Mouse (Mus musculus): ENCODE data around the gene Lgr4. TPM values are rescaled to one million over a fixed set of nuclear protein-coding genes. Genes with fewer than 3 reads are reported as not detected.

Lgr4 gene
- polyA plus RNA-seq, 1 experiment from 2014 or later = 18.2 TPM

Other genes starting within 250 kb of the Lgr4 start
- 1.9 and 2.7 TPM in 2 replicates for gene Bdnf, start 242.9 kb upstream of the Lgr4 start, polyA plus RNA-seq (2016; fragmentation: Nextera tagmentation; extraction: Ambion mirVana)
- 155 and 163 TPM in 2 replicates for gene Lin7c, start 26.8 kb upstream of the Lgr4 start, polyA plus RNA-seq (2016; fragmentation: Nextera tagmentation; extraction: Ambion mirVana)
- gene Ccdc34, start 100.2 kb downstream of the Lgr4 start, polyA plus RNA-seq (2016; fragmentation: Nextera tagmentation; extraction: Ambion mirVana) = 51.3 and 55.6 TPM in 2 replicates

All from neural tube, embryonic 12.5 days (tissue).